ENCODE assay signal across 12 mouse cellular contexts in the genomic region with DNA sequence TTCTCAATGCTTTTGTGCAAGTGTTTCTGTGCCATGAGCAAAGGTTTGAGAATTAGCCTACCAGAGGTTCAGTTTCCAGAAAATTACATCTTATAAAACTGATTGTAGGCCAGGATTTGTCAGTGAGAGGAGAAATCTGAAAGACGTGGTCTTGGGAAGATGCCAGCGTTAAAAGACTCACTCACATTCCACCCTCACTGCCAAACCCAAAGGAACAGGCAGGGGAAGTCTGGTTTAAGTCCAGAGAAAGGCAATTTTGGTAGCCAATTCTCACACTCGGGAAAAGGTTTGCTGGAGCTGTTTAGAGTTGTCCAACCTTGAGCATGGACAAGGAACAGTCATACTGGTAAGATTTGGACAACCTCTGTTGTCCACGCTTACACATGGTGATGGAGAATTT.
DNase-seq lines count a peak whose midpoint lies in the region; ATAC-seq and TF ChIP-seq lines count a peak whose summit lies in the region.
"Had no signal": no experiment of that assay in that cellular context is flagged by ENCODE, and none has a peak within 500 bp of the region (broad histone marks: within the 10 kb centered on the region; RNA-seq: fewer than 3 reads in every experiment).

No protein-coding gene starts in this region.

- H3K4me3 ChIP-seq in gastrocnemius, adult 2 months, result no peak overlapping the region
- no peak overlapping the region for H3K4me3 ChIP-seq in limb, embryonic 14.5 days (replicated peaks; ENCODE audit: low read length)
- no peak overlapping the region for H3K4me3 ChIP-seq in limb, embryonic 10.5 days
- no peak overlapping the region for H3K4me3 ChIP-seq in limb, embryonic 15.5 days
- H3K4me3 ChIP-seq: hindbrain, embryonic 13.5 days; limb, embryonic 13.5 days had no signal

- H3K4me1 ChIP-seq in limb, embryonic 14.5 days (ENCODE audit: control insufficient read depth, insufficient read depth, low read length), result peaks cover 8% of the 10 kb centered on the region; the same call in 1 of the 2 replicates
- H3K4me1 ChIP-seq in limb, embryonic 10.5 days, result no peaks in the 10 kb centered on the region; the same call in 1 of the 2 replicates
- H3K4me1 ChIP-seq in limb, embryonic 15.5 days, result peaks cover 9% of the 10 kb centered on the region; the same call in 1 of the 2 replicates
- H3K4me1 ChIP-seq: hindbrain, embryonic 13.5 days had no signal

- peak overlapping the region; percentile 17; the same call in 1 of the 2 replicates for H3K27ac ChIP-seq in gastrocnemius, adult 2 months
- H3K27ac ChIP-seq in limb, embryonic 14.5 days (replicated peaks; ENCODE audit: low read depth, low read length), result no peak overlapping the region; the same call in 1 of the 2 replicates
- H3K27ac ChIP-seq in limb, embryonic 10.5 days, result no peak overlapping the region
- 0 out of 2 replicates have a peak overlapping the region, but pooled peaks have one; percentile 33 for H3K27ac ChIP-seq in limb, embryonic 15.5 days
- H3K27ac ChIP-seq: hindbrain, embryonic 13.5 days; limb, embryonic 13.5 days; stomach, postnatal 0 days had no signal

- intact Hi-C loops in gastrocnemius, adult 2 months (cut with DNase I), result loop anchor here (5.0 to 10.0 kb wide), 3 partner anchors 150 to 330 kb away; no protein-coding TSS in a partner anchor

- peaks cover 3% of the 10 kb centered on the region; the same call in 1 of the 2 replicates for H3K9me3 ChIP-seq in limb, embryonic 14.5 days (ENCODE audit: control insufficient read depth, low read length)
- H3K9me3 ChIP-seq in limb, embryonic 10.5 days (replicated peaks), result no peaks in the 10 kb centered on the region
- 0 out of 2 replicates have a peak, but pooled peaks cover 5% of the 10 kb centered on the region for H3K9me3 ChIP-seq in limb, embryonic 15.5 days
- H3K9me3 ChIP-seq: hindbrain, embryonic 13.5 days had no signal

- no peak for ATAC-seq in limb, embryonic 14.5 days (ENCODE audit: low FRiP score, low read depth)
- ATAC-seq in limb, embryonic 15.5 days (ENCODE audit: insufficient number of reproducible peaks, low FRiP score, low TSS enrichment, low read depth), result no peak

- H3K4me2 ChIP-seq in limb, embryonic 14.5 days (replicated peaks; ENCODE audit: low read depth, low read length, severe bottlenecking), result no peak overlapping the region
- H3K4me2 ChIP-seq in limb, embryonic 15.5 days, result no peak overlapping the region
- H3K4me2 ChIP-seq: hindbrain, embryonic 13.5 days; limb, embryonic 13.5 days had no signal

- no peaks in the 10 kb centered on the region for H3K36me3 ChIP-seq in limb, embryonic 14.5 days (ENCODE audit: control insufficient read depth, insufficient read depth, low read length)
- H3K36me3 ChIP-seq in limb, embryonic 10.5 days, result no peaks in the 10 kb centered on the region
- H3K36me3 ChIP-seq in limb, embryonic 15.5 days, result no peaks in the 10 kb centered on the region
- H3K36me3 ChIP-seq: hindbrain, embryonic 13.5 days; limb, embryonic 13.5 days had no signal

- DNase-seq in gastrocnemius, adult 2 months, result no peak
- no peak for DNase-seq in gastrocnemius, postnatal 25 days
- DNase-seq in limb, embryonic 14.5 days (ENCODE audit: low spot score), result peak; percentile 81
- DNase-seq in limb, embryonic 10.5 days (ENCODE audit: low spot score), result no peak
- DNase-seq in adipocyte (ENCODE audit: low spot score), result peak; percentile 70
- no peak for DNase-seq in cerebellum, adult 18-20 months
- DNase-seq: embryo, embryonic 11 days; kidney, adult 9 months had no signal

- TF ChIP-seq POLR2A in limb, embryonic 14.5 days (IDR thresholded peaks at IDR 0.05; ENCODE audit: borderline replicate concordance, extremely low read depth, insufficient read depth, insufficient read length), result no peak

- WGBS in limb, embryonic 14.5 days, result 42% methylated on average over 4 of the region's 4 CpGs
- 80% methylated on average over 4 of the region's 4 CpGs for WGBS in limb, embryonic 10.5 days
- 36% methylated on average over 4 of the region's 4 CpGs for WGBS in limb, embryonic 15.5 days

- H3K9ac ChIP-seq in limb, embryonic 14.5 days (ENCODE audit: low read depth, low read length, severe bottlenecking), result no peak overlapping the region
- no peak overlapping the region for H3K9ac ChIP-seq in limb, embryonic 15.5 days
- H3K9ac ChIP-seq: hindbrain, embryonic 13.5 days; limb, embryonic 13.5 days had no signal

- TF ChIP-seq CTCF in gastrocnemius, adult 2 months (IDR thresholded peaks at IDR 0.05), result no peak

- H3K27me3 ChIP-seq in limb, embryonic 14.5 days (ENCODE audit: control insufficient read depth, insufficient read depth, low read length), result no peaks in the 10 kb centered on the region
- no peaks in the 10 kb centered on the region for H3K27me3 ChIP-seq in limb, embryonic 10.5 days (ENCODE audit: low read depth, poor library complexity, severe bottlenecking)
- no peaks in the 10 kb centered on the region for H3K27me3 ChIP-seq in limb, embryonic 15.5 days
- H3K27me3 ChIP-seq: hindbrain, embryonic 13.5 days; limb, embryonic 13.5 days had no signal

Comparison
In these comparisons a context has a peak if more than half of its experiments do, and no peak if none do; other contexts are left out.
1. DNase-seq: peak in limb, embryonic 14.5 days (single experiment) and adipocyte (single experiment); none in gastrocnemius, adult 2 months (single experiment), gastrocnemius, postnatal 25 days (single experiment), limb, embryonic 10.5 days (single experiment) and cerebellum, adult 18-20 months (0 of 2).
2. H3K27ac ChIP-seq: peak in gastrocnemius, adult 2 months (single experiment) and limb, embryonic 15.5 days (single experiment); none in limb, embryonic 14.5 days (single experiment) and limb, embryonic 10.5 days (single experiment).